28 mouse cellular contexts compared by ENCODE assay signal in genomic region chr2:58136526-58136925, GRCm38 (mm10). TPM values are rescaled to one million over a fixed set of nuclear protein-coding genes. Genes with fewer than 3 reads are reported as not detected.
DNase-seq lines count a peak whose midpoint lies in the region; ATAC-seq lines count a peak whose summit lies in the region.
"Had no signal": no experiment of that assay in that cellular context is flagged by ENCODE, and none has a peak within 500 bp of the region (broad histone marks: within the 10 kb centered on the region; RNA-seq: fewer than 3 reads in every experiment).

No protein-coding gene starts in this region.

- H3K9me3 ChIP-seq in limb, embryonic 10.5 days (replicated peaks): no peaks in the 10 kb centered on the region
- H3K9me3 ChIP-seq: embryonic facial prominence, embryonic 13.5 days; embryonic facial prominence, embryonic 15.5 days; forebrain, embryonic 10.5 days; forebrain, embryonic 12.5 days had no signal

- no peak overlapping the region for H3K27ac ChIP-seq in limb, embryonic 10.5 days
- H3K27ac ChIP-seq: embryonic facial prominence, embryonic 13.5 days; embryonic facial prominence, embryonic 15.5 days; forebrain, embryonic 10.5 days; forebrain, embryonic 12.5 days had no signal

- H3K27me3 ChIP-seq in limb, embryonic 10.5 days (ENCODE audit: low read depth, poor library complexity, severe bottlenecking): no peaks in the 10 kb centered on the region
- H3K27me3 ChIP-seq: CH12.LX; embryonic facial prominence, embryonic 13.5 days; embryonic facial prominence, embryonic 15.5 days; forebrain, embryonic 12.5 days; Patski had no signal

- H3K4me1 ChIP-seq in limb, embryonic 10.5 days: peaks cover 5% of the 10 kb centered on the region; the same call in 1 of the 2 replicates
- H3K4me1 ChIP-seq: embryonic facial prominence, embryonic 15.5 days; forebrain, embryonic 10.5 days; forebrain, embryonic 12.5 days had no signal

- DNase-seq in 416B (ENCODE audit: low read depth): peak; percentile 85
- DNase-seq in limb, embryonic 10.5 days (ENCODE audit: low spot score): no peak
- no peak for DNase-seq in cerebellum, postnatal 4 days (ENCODE audit: low spot score in 2 of 2)
- DNase-seq in thymus, postnatal 36 days: no peak
- DNase-seq: adrenal gland, adult 8-10 months; adrenal gland, postnatal 14 days; adrenal gland, postnatal 36 days; B cell, adult 2 months; cerebellum, adult 11-12 months; cerebellum, adult 2 months; cerebellum, adult 9-10 months; cerebellum, postnatal 10 days; cerebellum, postnatal 25 days; embryo, embryonic 11 days had no signal

- no peaks in the 10 kb centered on the region for H3K36me3 ChIP-seq in limb, embryonic 10.5 days
- H3K36me3 ChIP-seq: embryonic facial prominence, embryonic 13.5 days; embryonic facial prominence, embryonic 15.5 days; forebrain, embryonic 10.5 days; forebrain, embryonic 12.5 days; G1E had no signal

- no peak overlapping the region for H3K4me3 ChIP-seq in limb, embryonic 10.5 days
- H3K4me3 ChIP-seq: embryonic facial prominence, embryonic 13.5 days; embryonic facial prominence, embryonic 15.5 days; erythroblast, embryonic 14.5 days; forebrain, embryonic 10.5 days; forebrain, embryonic 12.5 days had no signal

- WGBS in limb, embryonic 10.5 days: 94% methylated on average over 4 of the region's 4 CpGs

- peak; percentile 64 for ATAC-seq in common myeloid progenitor, adult 5-6 weeks (replicated peaks; ENCODE audit: low read depth, poor library complexity, severe bottlenecking)
- peak; percentile 38 for ATAC-seq in megakaryocyte progenitor cell, adult 5-6 weeks (replicated peaks; ENCODE audit: poor library complexity)
- ATAC-seq: activated CD4-positive, CD25-positive, alpha-beta regulatory T cell, adult 4 months; CD4-positive, CD25-positive, alpha-beta regulatory T cell, adult 4 months; forebrain, embryonic 14.5 days; forebrain, embryonic 16.5 days; Patski had no signal

RNA-seq across cellular contexts. Expression of gene Cytip, which starts 58.8 kb away (rescaled TPM):
- 23.5 and 45.5 TPM in 2 replicates for total RNA-seq in common myeloid progenitor, adult 5-6 weeks (2017)
- total RNA-seq in megakaryocyte progenitor cell, adult 5-6 weeks (2015): 14.7 and 26.8 TPM in 2 replicates
- 34.1 and 46.1 TPM in 2 replicates for total RNA-seq in megakaryocyte progenitor cell, adult 5-6 weeks (2017)
- polyA plus RNA-seq in limb, embryonic 10.5 days (2016; fragmentation: Nextera tagmentation; extraction: Ambion mirVana): 0.23 and 0.26 TPM in 2 replicates
- polyA plus RNA-seq: erythroblast, embryonic 14.5 days; forebrain, embryonic 14.5 days; G1E had no signal
